Mouse (Mus musculus) bone marrow, adult 2 months (tissue): ENCODE results near the gene Nkx2-3. TPM values are rescaled to one million over a fixed set of nuclear protein-coding genes. Genes with fewer than 3 reads are reported as not detected.

Experiments
- H3K27ac ChIP-seq: fragments of 200-500 bp; 2 replicates; pipeline ENCODE4 v1.5.1; 2012; ENCODE audit warnings: low read depth, mild to moderate bottlenecking, control low read depth, inconsistent platforms, low read length; ENCODE audit not compliant: control insufficient read depth, poor library complexity, insufficient read depth
- H3K4me1 ChIP-seq: fragments of 200-500 bp; 2 replicates; pipeline ENCODE4 v1.6.1; 2011; ENCODE audit warnings: low read length; ENCODE audit not compliant: control insufficient read depth, insufficient read depth
- H3K4me3 ChIP-seq: fragments of 200-500 bp; replicated peaks from 2 replicates; pipeline ENCODE3; 2011; ENCODE audit warnings: mild to moderate bottlenecking, low read depth, low read length, control low read depth; ENCODE audit not compliant: control insufficient read depth
- CTCF ChIP-seq: fragments of 200-500 bp; IDR thresholded peaks from 2 replicates; pipeline ENCODE4 v1.5.1; 2011; ENCODE audit warnings: low read length, control low read depth; ENCODE audit not compliant: control insufficient read depth, insufficient read depth
- POLR2A ChIP-seq: fragments of 200-500 bp; IDR thresholded peaks from 2 replicates; pipeline ENCODE4 v1.6.1; 2011; ENCODE audit warnings: low read depth, mild to moderate bottlenecking, control low read depth, low read length, borderline replicate concordance; ENCODE audit not compliant: control insufficient read depth
- WGBS: fragments of 180-500 bp; shearing (Covaris S2); methylation state at CpG from one replicate; pipeline ENCODE4 v1.1.7; 2018; 5-methylcytosine and 5-hydroxymethylcytosine counted together
- polyA plus RNA-seq: library from polyadenylated mRNA; stranded (reverse); fragments of >200 nt; gene quantifications from 2 replicates; pipeline ENCODE4 v1.2.4, GENCODE M21; 2011; ENCODE audit warnings: low replicate concordance; ENCODE audit not compliant: missing spikeins, insufficient read depth, insufficient read length

Nkx2-3 gene
- polyA plus RNA-seq, 1 experiment = not detected

DNA sequence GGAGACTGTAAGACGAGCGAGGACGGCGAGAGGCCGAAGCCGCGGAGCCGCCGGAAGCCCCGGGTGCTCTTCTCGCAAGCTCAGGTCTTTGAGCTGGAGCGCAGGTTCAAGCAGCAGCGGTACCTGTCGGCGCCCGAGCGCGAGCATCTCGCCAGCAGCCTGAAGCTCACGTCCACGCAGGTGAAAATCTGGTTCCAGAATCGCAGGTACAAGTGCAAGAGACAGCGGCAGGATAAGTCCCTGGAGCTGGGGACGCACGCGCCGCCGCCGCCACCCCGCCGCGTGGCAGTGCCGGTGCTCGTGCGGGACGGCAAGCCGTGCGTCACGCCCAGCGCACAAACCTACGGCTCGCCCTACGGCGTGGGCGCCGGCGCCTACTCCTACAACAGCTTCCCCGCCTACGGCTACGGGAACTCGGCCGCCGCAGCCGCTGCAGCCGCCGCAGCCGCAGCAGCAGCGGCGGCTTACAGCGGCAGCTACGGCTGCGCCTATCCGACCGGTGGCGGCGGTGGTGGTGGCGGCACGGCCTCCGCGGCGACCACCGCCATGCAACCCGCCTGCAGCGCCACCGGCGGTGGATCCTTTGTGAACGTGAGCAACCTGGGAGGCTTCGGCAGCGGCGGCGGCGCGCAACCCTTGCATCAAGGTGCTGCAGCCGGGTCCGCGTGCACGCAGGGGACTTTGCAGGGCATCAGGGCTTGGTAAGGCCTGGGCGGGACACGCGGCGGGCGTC, 2.4 kb downstream of the Nkx2-3 start:
- under 1% methylated on average over 92 of the region's 92 CpGs for WGBS
- no peaks in the 10 kb centered on the region for H3K4me1 ChIP-seq
- no peak for TF ChIP-seq CTCF
- TF ChIP-seq POLR2A = no peak
- H3K27ac ChIP-seq = no peak overlapping the region
- H3K4me3 ChIP-seq = no peak overlapping the region

GRCm38 (mm10) chr19:43615074-43615445, 2.9 kb downstream of the Nkx2-3 start:
- Histone ChIP-seq H3K27ac (no peak overlapping the region), H3K4me1 (no peaks in the 10 kb centered on the region), H3K4me3 (no peak overlapping the region)
- TF ChIP-seq POLR2A = no peak
- TF ChIP-seq CTCF = no peak
- 4% methylated on average over 20 of the region's 20 CpGs for WGBS

- WGBS = 6% methylated on average over 33 of the region's 34 CpGs
- H3K4me3 ChIP-seq = no peak overlapping the region
- H3K27ac ChIP-seq = no peak overlapping the region
- no peaks in the 10 kb centered on the region for H3K4me1 ChIP-seq
- TF ChIP-seq CTCF = no peak
- no peak for TF ChIP-seq POLR2A
Observed at GRCm38 (mm10) chr19:43615571-43616414, 3.7 kb downstream of the Nkx2-3 start.

- no peaks in the 10 kb centered on the region for H3K4me1 ChIP-seq
- TF ChIP-seq CTCF (no peak), POLR2A (no peak)
- H3K27ac ChIP-seq = no peak overlapping the region
- 1% methylated on average over 35 of the region's 35 CpGs for WGBS
- H3K4me3 ChIP-seq = no peak overlapping the region
Observed at GRCm38 (mm10) chr19:43616415-43616861, 4.3 kb downstream of the Nkx2-3 start.

GRCm38 (mm10) chr19:43616889-43617288, 4.8 kb downstream of the Nkx2-3 start:
- Histone ChIP-seq H3K4me1 (no peaks in the 10 kb centered on the region), H3K4me3 (no peak overlapping the region), H3K27ac (no peak overlapping the region)
- WGBS = 15% methylated on average over 12 of the region's 12 CpGs
- TF ChIP-seq CTCF (no peak), POLR2A (no peak)

DNA sequence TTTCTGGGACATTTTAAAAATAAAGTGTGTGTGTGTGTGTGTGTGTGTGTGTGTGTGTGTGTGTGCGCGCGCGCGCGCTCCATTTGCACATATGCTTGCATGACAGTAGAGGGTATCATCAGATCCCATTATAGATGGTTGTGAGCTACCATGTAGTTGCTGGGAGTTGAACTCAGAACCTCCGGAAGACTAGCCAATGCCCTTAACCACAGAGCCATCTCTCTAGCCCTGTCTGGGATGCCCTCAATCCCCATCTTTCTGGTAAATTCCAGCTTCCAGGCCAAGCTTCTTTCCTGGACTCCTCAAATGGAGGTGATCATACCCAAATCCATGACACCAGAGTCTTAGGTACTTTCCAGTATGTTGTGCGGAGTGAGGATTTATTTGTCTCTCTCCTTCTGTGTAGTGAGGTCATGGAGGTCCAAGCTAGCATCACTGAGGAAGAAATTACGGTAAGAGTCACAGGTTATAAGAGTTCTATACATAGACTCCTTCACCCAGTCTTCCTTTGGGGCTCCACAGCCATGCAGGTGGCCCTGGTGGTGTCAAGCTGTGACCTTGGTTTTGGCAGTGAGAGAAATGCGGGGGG, 5.7 kb downstream of the Nkx2-3 start:
- no peaks in the 10 kb centered on the region for H3K4me1 ChIP-seq
- no peak overlapping the region for H3K27ac ChIP-seq
- 89% methylated on average over 10 of the region's 10 CpGs for WGBS
- H3K4me3 ChIP-seq = no peak overlapping the region
- TF ChIP-seq CTCF = no peak
- TF ChIP-seq POLR2A = no peak

DNA sequence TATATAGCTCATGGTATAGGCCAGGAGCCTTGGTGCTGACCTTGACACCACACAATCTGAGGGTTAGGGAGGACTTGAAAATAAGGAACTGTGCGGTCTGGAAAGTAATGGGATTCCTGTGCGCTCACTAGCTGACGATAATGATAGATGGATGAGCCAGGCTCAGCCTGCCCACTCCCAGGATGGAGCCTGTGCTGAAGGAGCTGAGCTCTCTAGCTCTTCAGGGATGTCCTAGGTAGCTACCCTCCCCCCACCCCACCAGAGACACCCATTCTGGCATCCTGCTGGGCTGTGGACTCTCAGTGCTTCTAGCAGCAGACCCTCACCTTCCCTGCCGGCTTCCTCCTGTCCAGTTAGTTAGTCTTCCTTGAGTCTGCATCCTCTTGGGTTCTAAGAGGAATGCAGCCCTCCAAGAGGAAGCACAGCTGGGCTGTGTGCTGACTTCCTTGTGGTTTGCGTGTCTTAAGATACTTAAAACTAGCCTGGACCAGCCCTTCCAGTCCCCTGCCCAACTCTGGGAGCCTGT, 6.4 kb downstream of the Nkx2-3 start:
- TF ChIP-seq CTCF (no peak), POLR2A (no peak)
- no peaks in the 10 kb centered on the region for H3K4me1 ChIP-seq
- H3K4me3 ChIP-seq = no peak overlapping the region
- H3K27ac ChIP-seq = no peak overlapping the region
- WGBS = 42% methylated on average over 5 of the region's 5 CpGs

GRCm38 (mm10) chr19:43619916-43620479, 7.9 kb downstream of the Nkx2-3 start:
- 83% methylated on average over 18 of the region's 18 CpGs for WGBS
- no peak for TF ChIP-seq CTCF
- no peak for TF ChIP-seq POLR2A
- H3K4me1 ChIP-seq = no peaks in the 10 kb centered on the region
- H3K27ac ChIP-seq = no peak overlapping the region
- H3K4me3 ChIP-seq = no peak overlapping the region
